Mouse (Mus musculus): ENCODE data around the gene Shisa8. TPM values are rescaled to one million over a fixed set of nuclear protein-coding genes. Genes with fewer than 3 reads are reported as not detected.
A peak's percentile ranks its signal among the peaks of the same experiment; 100 is the strongest.
"Not testable (repeated sequence)": the region's sequence is repeated elsewhere in the genome, so short reads cannot be mapped to it uniquely, and the experiment has no call there.

The Shisa8 gene
- under 1 TPM; 0.52 to 0.95 TPM for total RNA-seq (2021)

GRCm38 (mm10) chr15:82212752-82213063, at the start of gene Shisa8:
TSS of gene Shisa8 (minus strand) at chr15:82212815.
- no peak for DNase-seq

- peak; percentile 81 for DNase-seq
These were observed 46.9 kb upstream of the Shisa8 start for GRCm38 (mm10) chr15:82259510-82259909.

- DNase-seq, result no peak
These were observed 43.3 kb upstream of the Shisa8 start for GRCm38 (mm10) chr15:82255944-82256383.

GRCm38 (mm10) chr15:82255248-82255647, 42.6 kb upstream of the Shisa8 start:
- DNase-seq, result no peak

GRCm38 (mm10) chr15:82252097-82252496, 39.5 kb upstream of the Shisa8 start, which contains the start of gene 1500009C09Rik:
TSS of gene 1500009C09Rik (plus strand) at chr15:82252397.
- DNase-seq, result no peak

GRCm38 (mm10) chr15:82251579-82251978, 39.0 kb upstream of the Shisa8 start:
- DNase-seq, result no peak

GRCm38 (mm10) chr15:82247131-82247776, 34.6 kb upstream of the Shisa8 start:
- DNase-seq, result no peak

GRCm38 (mm10) chr15:82244805-82245161, 32.2 kb upstream of the Shisa8 start:
- DNase-seq, result not testable (repeated sequence)

- peak; percentile 94 for DNase-seq
These were observed 31.6 kb upstream of the Shisa8 start, which contains the start of gene Cenpm for GRCm38 (mm10) chr15:82244115-82244804. TSS of gene Cenpm (minus strand) at chr15:82244748.

GRCm38 (mm10) chr15:82243742-82244114, 31.1 kb upstream of the Shisa8 start:
- no peak for DNase-seq

- no peak for DNase-seq
These were observed 30.7 kb upstream of the Shisa8 start for GRCm38 (mm10) chr15:82243311-82243710.

GRCm38 (mm10) chr15:82236565-82236964, 23.9 kb upstream of the Shisa8 start:
- peak; percentile 87 for DNase-seq

GRCm38 (mm10) chr15:82235661-82236060, 23.0 kb upstream of the Shisa8 start:
- DNase-seq, result no peak

- no peak for DNase-seq
These were observed 20.0 kb upstream of the Shisa8 start for GRCm38 (mm10) chr15:82232651-82233050.

GRCm38 (mm10) chr15:82231591-82232378, 19.2 kb upstream of the Shisa8 start:
- peak; percentile 39 for DNase-seq

GRCm38 (mm10) chr15:82231100-82231499, 18.5 kb upstream of the Shisa8 start:
- no peak for DNase-seq

- no peak for DNase-seq
These were observed 17.5 kb upstream of the Shisa8 start for GRCm38 (mm10) chr15:82230098-82230611.

- no peak for DNase-seq
These were observed 17.0 kb upstream of the Shisa8 start for GRCm38 (mm10) chr15:82229542-82230045.

- DNase-seq, result no peak
These were observed 13.2 kb upstream of the Shisa8 start for GRCm38 (mm10) chr15:82225769-82226168.

- DNase-seq, result no peak
These were observed 12.1 kb upstream of the Shisa8 start for GRCm38 (mm10) chr15:82224602-82225215.

GRCm38 (mm10) chr15:82223657-82224601, 11.3 kb upstream of the Shisa8 start, which contains the start of gene Tnfrsf13c:
TSS of gene Tnfrsf13c (minus strand) at chr15:82224369.
- peak; percentile 57 for DNase-seq

Data from heart, postnatal 4 days (tissue).